Mouse (Mus musculus) CH12.LX (cell line): Measurements from ENCODE around the gene Gm20388.

ENCODE experiments used
- CTCF ChIP-seq, 2 experiments: IDR thresholded peaks in 1 of 2; conservative IDR thresholded peaks in 1 of 2; 2 replicates each; pipeline ENCODE4 v1.5.1; 2011 to 2012; ENCODE audit warnings: low read depth in 2 of 2, low read length in 2 of 2, improper control_type of control experiment in 1 of 2, inconsistent platforms in 1 of 2, mild to moderate bottlenecking in 1 of 2, moderate library complexity in 1 of 2
- EP300 ChIP-seq: IDR thresholded peaks from 2 replicates; pipeline ENCODE4 v1.6.1; 2011; ENCODE audit warnings: low read length, improper control_type of control experiment
- KAT2A ChIP-seq: IDR thresholded peaks from 2 replicates; pipeline ENCODE4 v1.6.1; 2012; ENCODE audit warnings: low read length, improper control_type of control experiment, inconsistent platforms; ENCODE audit not compliant: insufficient replicate concordance
- MAX ChIP-seq: IDR thresholded peaks from 2 replicates; pipeline ENCODE4 v1.6.1; 2011; ENCODE audit warnings: low read length, improper control_type of control experiment
- POLR2A ChIP-seq: IDR thresholded peaks from 2 replicates; pipeline ENCODE4 v1.6.1; 2011; ENCODE audit warnings: low read depth, mild to moderate bottlenecking, improper control_type of control experiment, low read length
- RAD21 ChIP-seq: IDR thresholded peaks from 2 replicates; pipeline ENCODE4 v1.6.1; 2011; ENCODE audit warnings: low read depth, mild to moderate bottlenecking, low read length, improper control_type of control experiment, moderate library complexity
- ZC3H11A ChIP-seq: IDR thresholded peaks from 2 replicates; pipeline ENCODE4 v1.6.1; 2012; ENCODE audit warnings: low read depth, mild to moderate bottlenecking, inconsistent platforms, low read length, improper control_type of control experiment
- ZMIZ1 ChIP-seq: IDR thresholded peaks from 2 replicates; pipeline ENCODE4 v1.6.1; 2012; ENCODE audit warnings: low read depth, mild to moderate bottlenecking, inconsistent platforms, low read length, improper control_type of control experiment

DNA sequence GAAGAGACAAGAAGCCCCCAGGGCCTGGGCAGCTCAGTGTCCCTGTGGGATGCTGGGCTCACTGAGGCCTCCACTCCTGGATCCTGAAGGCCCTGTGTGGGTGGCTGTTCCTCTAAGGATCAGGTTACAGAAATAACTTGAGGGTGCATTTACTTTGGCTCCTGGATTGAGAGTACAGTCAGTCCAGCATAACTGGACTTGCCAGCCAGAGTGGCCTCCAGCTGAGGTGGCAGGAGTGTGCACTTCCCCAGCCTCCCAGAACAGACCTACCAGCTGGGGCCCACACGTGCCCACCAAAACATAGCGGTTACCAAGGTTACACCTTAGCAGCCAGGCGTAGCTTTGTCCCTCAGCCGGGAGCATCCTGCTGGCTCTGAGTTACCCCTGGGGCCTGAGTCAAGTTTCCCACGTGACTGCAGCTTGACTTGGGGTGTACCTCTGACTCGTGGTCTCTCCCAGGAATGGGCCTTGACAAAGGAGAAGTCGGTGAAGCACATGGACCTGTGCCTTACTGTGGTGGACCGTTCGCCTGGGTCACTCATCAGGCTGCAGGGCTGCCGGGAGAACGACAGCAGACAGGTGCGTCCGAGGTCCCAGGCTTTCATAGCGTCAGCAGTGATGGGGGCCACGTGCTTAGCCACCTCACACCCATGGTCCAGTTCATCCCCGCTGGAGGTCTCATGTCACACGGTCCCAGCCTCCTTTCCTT is 4429.9 kb downstream of the Gm20388 start:
- TF ChIP-seq KAT2A (no peak), CTCF (conservative IDR thresholded peaks at IDR 0.05 in 1 of 2, IDR thresholded peaks at IDR 0.05 in 1 of 2; ENCODE audit: low read depth in 2 of 2, low read length in 2 of 2) (no peak), POLR2A (no peak), RAD21 (no peak), ZMIZ1 (no peak), ZC3H11A (no peak), EP300 (no peak), MAX (no peak)
